Mouse (Mus musculus) cortical plate, adult 2 months (tissue): Measurements from ENCODE around the gene Gpcpd1. TPM values are rescaled to one million over a fixed set of nuclear protein-coding genes. Genes with fewer than 3 reads are reported as not detected.
A peak's percentile ranks its signal among the peaks of the same experiment; 100 is the strongest.

Experiments used
- H3K27ac ChIP-seq: fragments of 200-500 bp; 2 replicates; pipeline ENCODE4 v1.5.1; 2012; ENCODE audit warnings: low read length, control low read depth, inconsistent platforms; ENCODE audit not compliant: insufficient read depth
- H3K4me1 ChIP-seq: fragments of 200-500 bp; 2 replicates; pipeline ENCODE4 v1.6.1; 2011; ENCODE audit warnings: low read length; ENCODE audit not compliant: control insufficient read depth, insufficient read depth
- H3K4me3 ChIP-seq: fragments of 200-500 bp; 2 replicates; pipeline ENCODE4 v1.5.1; 2011; ENCODE audit warnings: mild to moderate bottlenecking, low read length, control low read depth; ENCODE audit not compliant: insufficient read depth
- CTCF ChIP-seq: fragments of 200-500 bp; IDR thresholded peaks from 2 replicates; pipeline ENCODE4 v1.5.1; 2011; ENCODE audit warnings: mild to moderate bottlenecking, control low read depth, low read length; ENCODE audit not compliant: insufficient read depth; ENCODE audit errors: extremely low read depth
- POLR2A ChIP-seq: fragments of 200-500 bp; IDR thresholded peaks from 2 replicates; pipeline ENCODE4 v1.6.1; 2011; ENCODE audit warnings: mild to moderate bottlenecking, low read length, control low read depth; ENCODE audit not compliant: insufficient read depth; ENCODE audit errors: extremely low read depth
- polyA plus RNA-seq: library from polyadenylated mRNA; depleted of rRNA; stranded (reverse); fragments of >200 nt; gene quantifications from 2 replicates; pipeline ENCODE4 v1.2.3, GENCODE M21; 2012

The Gpcpd1 gene
- polyA plus RNA-seq, 1 experiment, result 99.6 TPM

GRCm38 (mm10) chr2:132514353-132514752, 73.2 kb downstream of the Gpcpd1 start:
- H3K4me1 ChIP-seq, result peaks cover 12% of the 10 kb centered on the region
- TF ChIP-seq CTCF (no peak), POLR2A (no peak)
- peak overlapping the region; percentile 80 for H3K27ac ChIP-seq
- no peak overlapping the region for H3K4me3 ChIP-seq

- Histone ChIP-seq H3K27ac (peak overlapping the region; percentile 80), H3K4me3 (no peak overlapping the region), H3K4me1 (peaks cover 12% of the 10 kb centered on the region)
- TF ChIP-seq CTCF, result no peak
Observed at GRCm38 (mm10) chr2:132513371-132514181, 74.0 kb downstream of the Gpcpd1 start.

GRCm38 (mm10) chr2:132512977-132513351, 74.6 kb downstream of the Gpcpd1 start:
- Histone ChIP-seq H3K4me3 (no peak overlapping the region), H3K27ac (peak overlapping the region; percentile 67), H3K4me1 (peaks cover 13% of the 10 kb centered on the region)
- TF ChIP-seq CTCF (no peak), POLR2A (no peak)

DNA sequence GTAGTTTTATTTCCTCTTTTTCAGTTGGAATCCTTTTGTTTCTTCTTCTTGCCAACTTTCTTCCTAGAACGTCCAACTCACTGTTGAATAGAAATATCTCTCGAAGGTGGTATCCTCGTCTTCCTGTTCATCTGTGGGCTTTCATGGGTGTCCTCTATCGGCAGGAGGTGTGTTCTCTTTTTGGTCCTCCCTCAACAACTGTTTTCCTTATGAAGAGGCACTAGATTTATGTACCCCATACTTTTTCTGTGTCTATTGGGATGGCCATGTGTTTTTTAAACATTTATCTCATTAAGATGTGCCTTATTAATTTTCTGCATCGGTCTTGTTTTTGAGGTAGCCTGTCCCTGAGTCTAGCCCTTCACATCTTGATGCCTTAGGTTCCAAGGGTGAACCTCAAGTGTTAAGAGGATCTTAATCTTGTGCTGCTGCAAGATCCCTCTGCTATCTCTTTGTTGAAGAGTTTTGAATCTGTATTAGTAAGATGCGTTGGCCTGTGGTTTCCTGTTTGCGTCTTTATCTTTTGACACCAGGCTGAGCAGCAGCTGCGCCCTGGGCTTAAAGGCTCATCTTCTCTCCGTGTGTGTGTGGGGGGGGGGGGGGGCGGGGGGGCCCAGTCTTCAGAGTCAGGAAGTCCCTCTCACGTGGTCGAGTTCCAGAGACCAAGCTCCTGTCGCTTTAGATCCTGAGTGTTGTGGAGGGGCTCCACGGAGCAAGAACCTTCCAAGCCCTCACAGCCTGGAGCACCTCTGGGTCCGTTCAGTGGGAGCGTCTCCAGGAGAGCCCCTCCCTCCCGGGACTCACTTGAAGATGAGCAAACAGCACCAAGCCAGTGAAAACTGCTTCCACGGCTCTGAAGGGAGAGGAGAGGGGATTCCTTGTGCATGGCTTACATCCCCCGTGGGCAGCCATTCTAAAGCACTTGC, 75.2 kb downstream of the Gpcpd1 start:
- Histone ChIP-seq H3K27ac (peak overlapping the region; percentile 67), H3K4me1 (peaks cover 16% of the 10 kb centered on the region), H3K4me3 (no peak overlapping the region)
- TF ChIP-seq POLR2A (no peak), CTCF (no peak)

GRCm38 (mm10) chr2:132511011-132511818, 76.3 kb downstream of the Gpcpd1 start:
- TF ChIP-seq CTCF (no peak), POLR2A (no peak)
- Histone ChIP-seq H3K27ac (no peak overlapping the region), H3K4me1 (peaks cover 17% of the 10 kb centered on the region), H3K4me3 (no peak overlapping the region)

- no peak overlapping the region for H3K4me3 ChIP-seq
- peaks cover 17% of the 10 kb centered on the region for H3K4me1 ChIP-seq
- no peak for TF ChIP-seq CTCF
- no peak overlapping the region for H3K27ac ChIP-seq
Observed at GRCm38 (mm10) chr2:132509714-132510113, 77.8 kb downstream of the Gpcpd1 start.

GRCm38 (mm10) chr2:132509261-132509660, 78.3 kb downstream of the Gpcpd1 start:
- TF ChIP-seq CTCF, result no peak
- no peak for TF ChIP-seq POLR2A
- H3K27ac ChIP-seq, result no peak overlapping the region
- peaks cover 15% of the 10 kb centered on the region for H3K4me1 ChIP-seq
- H3K4me3 ChIP-seq, result no peak overlapping the region

GRCm38 (mm10) chr2:132507521-132507920, 80.0 kb downstream of the Gpcpd1 start:
- H3K4me3 ChIP-seq, result no peak overlapping the region
- H3K27ac ChIP-seq, result no peak overlapping the region
- peaks cover 5% of the 10 kb centered on the region for H3K4me1 ChIP-seq
- no peak for TF ChIP-seq POLR2A
- TF ChIP-seq CTCF, result no peak

DNA sequence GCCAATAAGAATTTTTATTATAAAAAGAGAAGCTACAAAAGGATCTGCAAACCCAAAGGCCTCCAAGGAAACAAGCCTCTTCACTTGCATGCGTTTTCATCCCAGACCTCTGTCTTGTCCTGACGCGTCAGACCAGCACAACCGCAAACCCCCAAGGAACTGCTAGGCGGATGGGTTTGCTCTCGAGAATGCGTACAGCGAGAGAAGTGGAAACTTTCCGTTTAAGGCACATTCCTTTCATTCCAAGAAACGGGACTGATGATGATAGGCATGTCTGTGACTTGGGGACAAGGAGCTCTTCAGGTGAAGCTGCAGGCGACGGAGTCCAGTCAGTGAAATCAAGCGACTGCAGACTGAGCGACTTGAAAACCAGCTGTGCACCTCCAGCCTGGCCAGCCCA, 80.4 kb downstream of the Gpcpd1 start:
- TF ChIP-seq CTCF (no peak), POLR2A (no peak)
- Histone ChIP-seq H3K27ac (no peak overlapping the region), H3K4me1 (peaks cover 5% of the 10 kb centered on the region), H3K4me3 (no peak overlapping the region)

DNA sequence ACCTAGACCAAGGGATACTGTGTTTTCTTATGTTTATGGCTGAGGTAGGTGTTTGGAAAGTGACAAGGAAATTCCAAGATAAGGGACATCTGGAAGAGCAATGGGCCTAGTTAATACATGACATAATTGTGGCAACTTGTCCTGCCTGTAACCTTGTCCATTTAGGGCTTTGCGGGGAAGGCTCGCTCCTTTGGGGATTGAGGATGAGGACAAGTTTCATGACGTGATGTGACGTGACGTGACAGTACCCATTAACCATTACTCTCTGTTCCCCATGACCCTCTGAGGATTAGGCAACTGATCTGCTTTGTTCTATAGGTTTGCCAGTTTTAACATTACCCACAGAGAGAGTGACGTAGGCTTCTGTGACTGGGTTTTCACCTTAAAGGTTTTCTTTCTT, 81.7 kb downstream of the Gpcpd1 start:
- Histone ChIP-seq H3K27ac (no peak overlapping the region), H3K4me3 (no peak overlapping the region)
- TF ChIP-seq CTCF, result no peak
- no peak for TF ChIP-seq POLR2A

More for the DNA sequence above, 81.7 kb downstream of the Gpcpd1 start:
- peaks cover 5% of the 10 kb centered on the region for H3K4me1 ChIP-seq
